ENCODE assay signal across 8 mouse cellular contexts in the genomic region with DNA sequence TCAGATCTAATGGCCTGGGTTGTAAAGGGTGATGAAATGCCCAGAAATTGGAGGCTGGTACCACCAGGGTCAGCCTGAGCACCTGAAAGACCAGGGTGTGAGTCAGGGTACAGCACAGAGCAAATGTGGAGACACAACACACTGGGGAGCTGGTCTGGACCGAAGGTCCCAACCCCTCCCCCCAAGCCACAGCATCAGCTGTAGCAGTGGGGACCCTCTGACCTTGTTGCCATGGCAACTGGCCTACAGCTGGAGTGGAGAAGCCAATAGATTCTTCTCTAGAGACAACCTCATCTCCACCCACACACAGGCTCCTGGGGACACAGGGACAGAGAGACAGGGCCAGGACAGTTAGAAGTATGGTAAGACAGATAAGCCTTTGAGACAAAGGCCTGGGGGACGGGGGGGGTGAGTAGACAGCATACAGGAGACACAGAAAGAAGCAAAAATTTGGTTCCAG. TPM values are rescaled to one million over a fixed set of nuclear protein-coding genes. Genes with fewer than 3 reads are reported as not detected.
A peak's percentile ranks its signal among the peaks of the same experiment; 100 is the strongest.
DNase-seq lines count a peak whose midpoint lies in the region; ATAC-seq lines count a peak whose summit lies in the region.

No protein-coding gene starts in this region.

- peaks cover 51% of the 10 kb centered on the region for H3K36me3 ChIP-seq in heart, embryonic 13.5 days
- H3K36me3 ChIP-seq in intestine, embryonic 16.5 days (ENCODE audit: control insufficient read depth, insufficient read depth, low read length): no peaks in the 10 kb centered on the region
- H3K36me3 ChIP-seq in neural tube, embryonic 11.5 days (ENCODE audit: control insufficient read depth, insufficient read depth, low read length): no peaks in the 10 kb centered on the region

- 9% methylated on average over 2 of the region's 2 CpGs for WGBS in heart, embryonic 13.5 days
- 25% methylated on average over 2 of the region's 2 CpGs for WGBS in intestine, embryonic 16.5 days
- WGBS in neural tube, embryonic 11.5 days: 5% methylated on average over 2 of the region's 2 CpGs

- no peak for DNase-seq in heart, postnatal 25 days (ENCODE audit: low spot score)
- peak; percentile 90 for DNase-seq in embryo, embryonic 11 days
- DNase-seq in neural tube, embryonic 11.5 days (ENCODE audit: low spot score): peak; percentile 83
- DNase-seq in spleen, postnatal 14 days (ENCODE audit: low spot score in 2 of 2): no peak
- DNase-seq in gastrocnemius, postnatal 4 days (ENCODE audit: low spot score in 2 of 2): no peak

- no peak for ATAC-seq in heart, embryonic 13.5 days (ENCODE audit: extremely low read depth, insufficient number of reproducible peaks, low FRiP score, low TSS enrichment)
- no peak for ATAC-seq in intestine, embryonic 16.5 days
- peak; percentile 69 for ATAC-seq in neural tube, embryonic 11.5 days (ENCODE audit: insufficient read depth, low FRiP score, low TSS enrichment)
- no peak for ATAC-seq in frontal cortex, adult (ENCODE audit: low TSS enrichment)

- no peaks in the 10 kb centered on the region; the same call in 1 of the 2 replicates for H3K27me3 ChIP-seq in heart, embryonic 13.5 days (replicated peaks)
- no peaks in the 10 kb centered on the region for H3K27me3 ChIP-seq in intestine, embryonic 16.5 days (replicated peaks; ENCODE audit: control insufficient read depth, insufficient read depth, low read length)
- H3K27me3 ChIP-seq in neural tube, embryonic 11.5 days (ENCODE audit: control insufficient read depth, insufficient read depth, low read length): peaks cover 3% of the 10 kb centered on the region

- H3K9me3 ChIP-seq in heart, embryonic 13.5 days: no peaks in the 10 kb centered on the region
- H3K9me3 ChIP-seq in intestine, embryonic 16.5 days (ENCODE audit: control insufficient read depth, low read length): no peaks in the 10 kb centered on the region
- no peaks in the 10 kb centered on the region for H3K9me3 ChIP-seq in neural tube, embryonic 11.5 days (ENCODE audit: control insufficient read depth, low read length)

- H3K27ac ChIP-seq in heart, embryonic 13.5 days (replicated peaks): peak overlapping the region; percentile 79
- H3K27ac ChIP-seq in intestine, embryonic 16.5 days (ENCODE audit: low read length): peak overlapping the region; percentile 75
- peak overlapping the region; percentile 98 for H3K27ac ChIP-seq in neural tube, embryonic 11.5 days (ENCODE audit: low read depth, low read length)

- intact Hi-C loops in heart, postnatal 25 days (cut with DNase I): no loop called here

- peak overlapping the region; percentile 72 for H3K9ac ChIP-seq in heart, embryonic 13.5 days
- H3K9ac ChIP-seq in intestine, embryonic 16.5 days (ENCODE audit: low read depth, low read length): peak overlapping the region; percentile 31
- H3K9ac ChIP-seq in neural tube, embryonic 11.5 days (ENCODE audit: low read length): peak overlapping the region; percentile 30

- peak overlapping the region; percentile 45 for H3K4me2 ChIP-seq in heart, embryonic 13.5 days
- H3K4me2 ChIP-seq in intestine, embryonic 16.5 days (ENCODE audit: low read depth, low read length): peak overlapping the region; percentile 28
- H3K4me2 ChIP-seq in neural tube, embryonic 11.5 days (ENCODE audit: low read depth): 0 out of 2 replicates have a peak overlapping the region, but pooled peaks have one; percentile 8

- H3K4me1 ChIP-seq in heart, embryonic 13.5 days: peaks cover 96% of the 10 kb centered on the region
- peaks cover 50% of the 10 kb centered on the region for H3K4me1 ChIP-seq in intestine, embryonic 16.5 days (ENCODE audit: control insufficient read depth, insufficient read depth, low read length)
- H3K4me1 ChIP-seq in neural tube, embryonic 11.5 days (ENCODE audit: control insufficient read depth, insufficient read depth, low read length): peaks cover 43% of the 10 kb centered on the region

- H3K4me3 ChIP-seq in heart, embryonic 13.5 days: no peak overlapping the region
- H3K4me3 ChIP-seq in intestine, embryonic 16.5 days (ENCODE audit: low read length): no peak overlapping the region
- no peak overlapping the region for H3K4me3 ChIP-seq in neural tube, embryonic 11.5 days (ENCODE audit: low read depth, low read length)

RNA-seq across cellular contexts. Expression of a gene that starts 7.4 kb away (rescaled TPM):
- polyA plus RNA-seq in heart, embryonic 13.5 days (2015; fragmentation: Nextera tagmentation; extraction: Ambion mirVana): 24.4 and 26.2 TPM in 2 replicates
- total RNA-seq in heart, postnatal 25 days (2021): 10 to 100 TPM; 62.4 to 67.2 TPM
- polyA plus RNA-seq in intestine, embryonic 16.5 days (2015; fragmentation: Nextera tagmentation; extraction: Ambion mirVana): 3.1 and 5.8 TPM in 2 replicates
- polyA plus RNA-seq in neural tube, embryonic 11.5 days (2014; fragmentation: Nextera tagmentation; extraction: Ambion mirVana): 16.5 and 18.6 TPM in 2 replicates
- total RNA-seq in gastrocnemius, postnatal 4 days (2021): 10 to 100 TPM; 22.4 to 24.6 TPM

RNA-seq across cellular contexts. Expression of a gene that starts 20.6 kb away (rescaled TPM):
- 34.0 and 35.0 TPM in 2 replicates for polyA plus RNA-seq in heart, embryonic 13.5 days (2015; fragmentation: Nextera tagmentation; extraction: Ambion mirVana)
- 10 to 100 TPM; 24.1 to 28.1 TPM for total RNA-seq in heart, postnatal 25 days (2021)
- polyA plus RNA-seq in intestine, embryonic 16.5 days (2015; fragmentation: Nextera tagmentation; extraction: Ambion mirVana): 7.0 and 7.7 TPM in 2 replicates
- 6.1 and 6.7 TPM in 2 replicates for polyA plus RNA-seq in neural tube, embryonic 11.5 days (2014; fragmentation: Nextera tagmentation; extraction: Ambion mirVana)
- 10 to 100 TPM; 10.4 to 11.7 TPM for total RNA-seq in gastrocnemius, postnatal 4 days (2021)

RNA-seq across cellular contexts. Expression of a gene that starts 47.9 kb away (rescaled TPM):
- polyA plus RNA-seq in heart, embryonic 13.5 days (2015; fragmentation: Nextera tagmentation; extraction: Ambion mirVana): 0.87 and 1.4 TPM in 2 replicates
- total RNA-seq in heart, postnatal 25 days (2021): 1 to 10 TPM in 1 of 2 experiments, under 1 TPM in 1; 0.42 to 1.2 TPM
- 1.7 and 2.0 TPM in 2 replicates for polyA plus RNA-seq in intestine, embryonic 16.5 days (2015; fragmentation: Nextera tagmentation; extraction: Ambion mirVana)
- 0.54 and 0.89 TPM in 2 replicates for polyA plus RNA-seq in neural tube, embryonic 11.5 days (2014; fragmentation: Nextera tagmentation; extraction: Ambion mirVana)
- total RNA-seq in gastrocnemius, postnatal 4 days (2021): under 1 TPM; 0.67 to 0.86 TPM

RNA-seq across cellular contexts. Expression of a gene that starts 49.5 kb away (rescaled TPM):
- polyA plus RNA-seq in heart, embryonic 13.5 days (2015; fragmentation: Nextera tagmentation; extraction: Ambion mirVana): 62.0 and 63.4 TPM in 2 replicates
- 10 to 100 TPM; 82.8 to 83.7 TPM for total RNA-seq in heart, postnatal 25 days (2021)
- polyA plus RNA-seq in intestine, embryonic 16.5 days (2015; fragmentation: Nextera tagmentation; extraction: Ambion mirVana): 89.8 and 91.3 TPM in 2 replicates
- 45.8 and 47.0 TPM in 2 replicates for polyA plus RNA-seq in neural tube, embryonic 11.5 days (2014; fragmentation: Nextera tagmentation; extraction: Ambion mirVana)
- 10 to 100 TPM; 48.0 to 51.9 TPM for total RNA-seq in gastrocnemius, postnatal 4 days (2021)

Comparison
In these comparisons a context has a peak if more than half of its experiments do, and no peak if none do; other contexts are left out.
1. DNase-seq: peak in embryo, embryonic 11 days (single experiment) and neural tube, embryonic 11.5 days (single experiment); none in heart, postnatal 25 days (single experiment), spleen, postnatal 14 days (0 of 2) and gastrocnemius, postnatal 4 days (0 of 2).
2. Peak in every context shown above with its lines, with median percentiles within 50 percentile points of each other: H3K27ac ChIP-seq, H3K4me2 ChIP-seq and H3K9ac ChIP-seq.